Mouse (Mus musculus): Measurements from ENCODE around the gene Il1b.

The Il1b gene

DNA sequence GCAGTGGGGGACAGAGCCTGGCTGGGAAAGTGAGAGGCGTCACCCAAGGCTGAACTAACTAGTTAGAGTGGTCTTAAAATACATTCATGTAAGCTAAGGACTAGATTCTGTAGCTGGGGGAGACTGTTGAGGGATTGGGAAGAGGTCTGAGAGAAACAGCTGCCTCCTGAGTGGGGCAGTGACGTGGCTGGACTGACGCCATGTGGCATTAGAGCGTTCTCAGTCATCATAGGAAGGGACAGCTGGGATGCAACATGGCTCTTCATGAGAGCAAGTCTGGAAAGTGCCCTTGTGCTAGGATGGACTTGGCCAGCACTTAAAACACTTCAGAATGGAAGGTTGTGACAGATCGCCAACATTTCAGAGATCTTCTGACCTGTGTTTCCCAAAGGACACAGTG, 2.1 kb downstream of the Il1b start:
- no peak for DNase-seq (ENCODE audit: low read depth, low spot score)

DNA sequence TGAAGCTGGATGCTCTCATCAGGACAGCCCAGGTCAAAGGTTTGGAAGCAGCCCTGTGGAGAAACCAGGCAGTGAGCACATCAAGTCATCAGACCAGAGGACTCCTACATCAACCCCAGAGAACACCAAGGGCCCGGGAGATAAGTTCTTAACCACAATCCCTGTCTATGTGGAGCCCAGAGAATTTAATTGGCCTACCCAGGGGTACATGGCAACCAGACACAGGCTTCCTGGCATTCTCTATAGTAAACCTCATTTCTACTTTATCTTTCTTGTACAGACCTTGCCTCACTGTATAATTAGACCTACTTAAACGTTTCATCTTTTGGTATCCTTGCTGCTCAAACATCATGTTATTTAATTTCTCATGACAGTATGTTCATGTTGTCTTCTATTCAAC, 2.8 kb downstream of the Il1b start:
- no peak for DNase-seq (ENCODE audit: low read depth, low spot score)

DNA sequence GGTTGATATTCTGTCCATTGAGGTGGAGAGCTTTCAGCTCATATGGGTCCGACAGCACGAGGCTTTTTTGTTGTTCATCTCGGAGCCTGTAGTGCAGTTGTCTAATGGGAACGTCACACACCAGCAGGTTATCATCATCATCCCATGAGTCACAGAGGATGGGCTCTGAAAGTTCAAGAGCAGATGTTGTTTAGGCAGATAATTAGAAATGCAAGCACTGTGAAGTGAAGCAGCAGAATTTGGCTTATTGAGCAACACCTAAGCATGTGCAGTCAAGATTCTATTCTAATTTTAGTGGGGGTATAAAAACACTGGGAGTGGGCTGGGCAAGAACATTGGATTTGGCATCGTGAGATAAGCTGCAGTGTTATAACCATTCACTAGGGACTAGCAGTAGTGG, 3.7 kb downstream of the Il1b start:
- no peak for DNase-seq (ENCODE audit: low read depth, low spot score)

DNA sequence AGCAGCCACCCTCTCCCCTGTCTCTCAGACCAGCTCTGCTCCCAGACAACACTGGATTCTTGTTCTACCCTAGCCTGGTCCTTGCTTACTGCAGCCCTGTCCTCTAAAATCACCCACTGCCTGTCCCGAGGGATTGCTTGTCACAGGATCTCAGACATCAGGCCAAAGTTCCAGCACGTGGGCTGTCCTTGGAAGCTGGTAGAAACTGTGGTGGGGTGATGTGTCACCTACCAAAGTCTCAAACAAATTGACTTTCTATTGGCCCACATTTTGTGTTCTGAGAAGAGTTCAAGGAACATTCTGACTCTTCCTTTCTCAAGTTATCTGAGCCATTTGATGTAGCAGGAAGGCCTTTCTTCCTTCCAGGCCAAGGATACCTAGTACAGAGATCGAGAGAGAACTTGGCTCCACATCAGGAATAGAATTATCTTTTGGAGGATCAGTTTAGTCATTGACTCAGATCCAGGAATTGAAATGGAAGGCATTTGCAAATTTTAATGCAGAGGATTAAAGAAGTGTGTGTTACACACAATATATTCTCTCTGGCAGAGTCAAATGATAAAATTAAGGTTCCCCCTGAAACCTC, 9.9 kb downstream of the Il1b start:
- DNase-seq (ENCODE audit: low read depth, low spot score) = no peak

DNA sequence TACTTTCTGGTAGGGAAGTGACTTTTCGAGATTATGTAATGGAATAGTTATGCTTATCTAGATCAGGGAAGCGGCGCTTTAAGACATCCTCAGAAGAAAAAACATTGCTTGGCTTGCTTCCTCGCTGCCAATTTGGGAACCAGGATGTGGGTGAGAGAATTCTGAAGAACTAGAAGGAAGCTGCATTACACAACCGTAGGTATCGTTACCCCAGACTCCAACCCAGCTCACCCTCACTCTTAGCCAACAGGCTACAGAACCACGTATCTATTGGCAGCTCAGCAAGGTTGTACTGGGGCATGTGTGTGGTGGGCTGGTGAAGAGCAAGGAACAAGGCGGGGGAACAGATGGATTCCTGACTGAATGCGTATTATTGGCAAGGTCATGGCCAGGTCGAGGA, 10.7 kb downstream of the Il1b start:
- DNase-seq (ENCODE audit: low read depth, low spot score) = no peak

DNA sequence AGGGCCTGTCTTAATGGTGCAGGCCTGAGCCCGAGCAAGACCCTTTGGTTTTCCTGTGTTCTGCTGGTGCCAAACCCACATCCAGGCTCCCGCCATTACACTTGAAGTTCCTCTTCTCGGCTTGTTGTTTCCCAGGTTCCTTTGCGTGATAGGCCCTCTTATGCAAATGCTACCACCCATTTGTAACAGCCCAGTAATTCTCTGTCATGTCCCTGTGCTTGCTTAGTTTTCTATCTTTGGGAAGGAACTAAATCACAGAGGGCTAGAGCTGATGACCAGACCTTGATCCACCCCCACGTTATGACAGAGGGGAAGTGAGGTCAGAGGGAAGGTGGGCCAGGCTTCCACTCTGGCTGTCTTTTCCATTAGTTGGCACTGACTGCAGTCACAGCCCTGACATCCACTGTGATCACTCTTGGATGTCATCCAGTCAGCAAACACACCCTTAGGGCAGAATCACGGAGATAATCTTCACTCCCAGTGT, 32.8 kb downstream of the Il1b start:
- no peak for DNase-seq (ENCODE audit: low read depth, low spot score)

DNA sequence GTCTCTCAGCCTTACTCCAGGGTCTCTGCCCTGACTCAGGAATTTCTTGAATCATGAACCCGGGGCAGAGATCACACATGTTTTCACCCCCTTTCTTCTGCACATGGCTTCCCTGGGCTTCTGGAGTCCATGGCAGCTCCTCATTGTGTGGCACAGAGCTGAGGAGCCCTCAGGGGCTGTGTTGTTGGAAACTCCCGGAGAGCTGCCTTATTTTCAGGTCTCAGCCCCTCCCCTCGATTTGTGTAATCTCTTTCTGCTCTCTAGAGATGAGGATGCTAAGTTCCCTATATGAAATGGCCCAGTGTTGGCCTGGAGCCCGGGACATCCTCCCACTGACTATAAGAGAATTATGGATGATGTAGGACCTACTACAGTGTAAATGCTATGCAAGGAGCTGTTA, 37.5 kb downstream of the Il1b start:
- no peak for DNase-seq (ENCODE audit: low read depth, low spot score)

DNA sequence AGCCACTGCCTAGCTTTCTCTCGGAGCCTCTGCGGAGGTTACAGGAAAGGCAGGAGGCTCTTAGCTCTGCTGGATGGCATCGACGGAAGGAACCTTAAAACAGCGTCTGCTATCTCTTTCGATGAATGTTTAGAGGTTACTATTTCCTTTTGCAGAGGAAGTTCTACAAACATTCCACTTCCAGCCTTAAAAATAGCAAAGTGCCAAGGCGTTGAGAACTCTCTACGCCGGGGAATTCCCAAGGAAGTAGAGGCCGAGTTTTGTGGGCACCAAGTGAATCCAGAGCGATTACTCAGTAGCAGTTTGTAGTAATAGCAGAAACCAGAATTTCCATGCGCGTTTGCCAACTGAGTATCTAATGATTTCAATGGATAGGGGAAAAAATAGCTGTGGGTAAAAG, 40.4 kb downstream of the Il1b start:
- DNase-seq (ENCODE audit: low read depth, low spot score) = no peak

DNA sequence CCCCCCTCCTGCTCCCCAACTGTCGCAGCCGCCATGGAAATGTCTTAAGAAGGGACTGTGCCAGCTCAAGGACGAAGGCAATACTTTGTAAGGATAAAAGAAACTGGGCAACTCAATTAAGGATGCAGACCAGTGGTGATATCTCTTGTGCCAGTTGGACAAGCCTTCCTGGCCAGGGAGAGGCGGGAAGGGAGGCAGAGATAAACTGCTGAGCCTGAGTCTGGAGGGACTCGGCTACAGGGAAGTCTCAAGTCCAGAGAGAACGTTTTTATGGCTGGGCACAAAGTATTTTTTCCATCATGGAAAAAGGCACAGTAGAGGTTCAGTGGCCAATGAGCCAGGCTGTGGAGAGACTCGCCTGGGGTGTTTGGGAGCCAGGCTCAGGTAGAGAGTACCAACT, 40.9 kb downstream of the Il1b start:
- no peak for DNase-seq (ENCODE audit: low read depth, low spot score)

DNA sequence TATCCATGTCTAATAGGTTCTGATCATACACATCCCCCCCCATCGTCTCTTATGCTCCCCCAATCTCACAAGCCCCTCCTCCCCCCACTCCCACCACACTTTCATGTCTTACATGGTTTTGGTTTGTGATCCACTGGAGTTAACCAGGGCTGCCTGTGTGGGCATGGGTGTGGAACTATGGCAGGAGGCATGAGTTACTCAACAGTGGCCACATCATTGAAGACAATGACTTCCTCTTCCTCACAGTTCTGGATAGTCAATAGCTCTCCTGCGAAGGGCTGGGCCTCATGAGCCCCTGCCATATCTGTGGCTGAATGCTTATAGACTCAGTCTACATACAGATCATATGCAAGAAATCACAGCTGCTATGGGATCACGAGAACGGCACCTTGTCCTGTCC, 42.7 kb downstream of the Il1b start:
- DNase-seq (ENCODE audit: low read depth, low spot score) = no peak

DNA sequence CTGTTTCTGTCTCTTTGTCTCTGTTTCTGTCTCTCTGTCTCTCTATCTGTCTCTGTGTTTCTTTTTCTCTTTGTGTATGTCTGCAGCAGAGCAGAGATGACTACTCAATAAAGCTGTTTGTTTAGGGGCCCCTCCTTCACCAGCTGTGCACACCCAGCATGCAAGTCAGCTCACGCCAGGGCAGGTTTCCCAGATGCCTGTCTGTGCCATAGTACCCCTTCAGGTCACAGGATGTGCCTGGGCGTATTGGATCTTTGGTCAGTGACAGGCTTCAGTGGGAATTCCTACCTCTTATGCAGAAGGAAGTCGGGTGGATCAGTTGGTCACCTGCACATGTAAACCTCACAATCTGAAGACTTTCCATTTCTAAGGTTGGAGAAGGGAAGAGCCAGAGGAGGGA, 46.7 kb downstream of the Il1b start:
- no peak for DNase-seq (ENCODE audit: low read depth, low spot score)

DNA sequence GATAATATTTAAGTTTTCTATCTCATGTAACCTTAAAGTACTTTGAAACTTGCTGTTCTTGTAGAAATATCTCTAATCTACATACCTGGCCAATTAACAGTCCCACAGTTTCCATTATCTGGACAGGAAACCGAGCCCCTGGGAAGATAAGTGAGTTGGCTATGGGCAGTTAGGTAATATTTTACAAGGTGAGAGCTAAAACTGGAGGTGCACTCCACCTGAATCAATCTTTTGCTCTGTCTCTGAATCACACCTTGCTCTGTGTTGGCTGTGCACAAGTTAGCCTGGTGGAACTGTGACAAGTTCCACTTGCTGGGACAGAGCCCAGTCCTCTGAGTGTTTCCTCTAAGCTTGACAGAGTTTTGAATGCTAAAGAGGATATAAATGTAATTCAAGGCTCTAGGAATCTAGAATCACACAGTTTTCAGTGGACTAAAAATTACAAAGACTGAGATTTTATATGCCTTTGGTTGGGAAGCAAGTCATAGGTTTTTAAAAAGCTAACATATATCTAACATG, 48.8 kb downstream of the Il1b start:
- DNase-seq (ENCODE audit: low read depth, low spot score) = no peak

DNA sequence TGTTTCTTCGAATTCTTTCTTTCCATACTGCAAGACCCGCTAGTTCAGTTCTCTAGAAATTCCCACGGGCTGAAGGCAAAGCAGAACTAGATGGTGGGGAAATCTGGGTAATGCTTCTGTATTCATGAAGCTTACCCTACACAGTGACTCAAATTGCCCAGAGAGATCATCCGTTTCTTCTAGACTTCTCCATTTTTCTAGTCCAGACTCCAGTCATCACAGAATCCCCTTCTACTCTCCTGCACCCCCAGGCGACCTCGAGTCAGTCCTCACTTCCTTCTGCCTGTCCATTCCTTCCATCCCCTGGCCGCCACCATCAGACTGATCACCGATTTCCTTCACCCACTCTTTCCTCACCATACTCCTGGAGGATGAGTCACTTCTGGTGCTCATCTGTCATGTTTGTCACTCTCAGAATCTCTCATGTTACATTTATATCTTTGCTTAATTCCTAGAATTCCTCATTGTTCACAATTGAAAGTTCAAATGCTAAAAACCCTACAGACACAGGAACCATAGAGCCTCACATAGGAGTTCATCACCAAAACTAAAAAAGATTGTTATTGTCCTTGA, 50.8 kb downstream of the Il1b start:
- no peak for DNase-seq (ENCODE audit: low read depth, low spot score)

DNA sequence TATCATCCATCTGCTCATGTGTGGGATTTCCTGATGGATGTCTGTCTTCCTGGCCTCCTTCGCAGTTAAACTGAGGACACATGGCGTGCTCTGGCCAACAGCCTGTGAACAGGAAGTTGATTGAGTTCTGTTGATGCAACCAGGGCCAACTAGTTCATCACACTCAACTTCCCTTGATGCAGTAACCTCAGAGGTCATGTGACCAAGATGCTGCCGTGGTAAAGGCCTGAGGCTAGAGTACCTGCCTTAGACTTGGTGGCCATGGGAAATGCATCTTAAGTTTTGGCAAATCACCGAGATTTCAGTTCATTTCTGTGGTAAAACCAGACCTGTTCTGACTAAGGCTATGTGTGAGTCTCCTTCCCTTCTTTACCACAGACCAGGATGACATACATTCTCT, 55.1 kb downstream of the Il1b start:
- no peak for DNase-seq (ENCODE audit: low read depth, low spot score)

DNA sequence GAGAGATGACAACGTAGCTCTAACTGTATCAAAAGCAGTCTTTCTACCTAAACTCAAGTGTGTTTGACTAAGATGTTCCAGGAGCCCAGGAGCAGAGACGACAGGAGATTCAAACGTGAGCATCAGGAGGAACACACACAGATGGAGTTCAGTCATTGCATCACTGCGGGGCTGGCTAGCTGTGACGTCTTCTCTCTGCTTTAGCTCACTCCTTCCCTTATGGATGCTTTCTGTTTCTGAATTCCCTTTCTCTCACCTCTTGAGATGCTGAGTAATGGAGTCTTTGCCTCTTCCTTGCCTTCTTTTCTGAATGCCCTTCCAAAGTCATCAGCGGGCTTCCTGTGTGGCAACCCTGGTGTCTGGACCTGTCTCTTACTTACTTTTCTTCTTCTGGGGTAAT, 56.1 kb downstream of the Il1b start:
- no peak for DNase-seq (ENCODE audit: low read depth, low spot score)
